Mouse (Mus musculus) adrenal gland (tissue): ENCODE measurements around the gene Tnrc18.

Experiments
- intact Hi-C: fragments of 180-260 bp; cut with DNase I; formaldehyde crosslinking; loops from one replicate; pipeline ENCODE4 v1.15.1; 2025

Tnrc18 gene

DNA sequence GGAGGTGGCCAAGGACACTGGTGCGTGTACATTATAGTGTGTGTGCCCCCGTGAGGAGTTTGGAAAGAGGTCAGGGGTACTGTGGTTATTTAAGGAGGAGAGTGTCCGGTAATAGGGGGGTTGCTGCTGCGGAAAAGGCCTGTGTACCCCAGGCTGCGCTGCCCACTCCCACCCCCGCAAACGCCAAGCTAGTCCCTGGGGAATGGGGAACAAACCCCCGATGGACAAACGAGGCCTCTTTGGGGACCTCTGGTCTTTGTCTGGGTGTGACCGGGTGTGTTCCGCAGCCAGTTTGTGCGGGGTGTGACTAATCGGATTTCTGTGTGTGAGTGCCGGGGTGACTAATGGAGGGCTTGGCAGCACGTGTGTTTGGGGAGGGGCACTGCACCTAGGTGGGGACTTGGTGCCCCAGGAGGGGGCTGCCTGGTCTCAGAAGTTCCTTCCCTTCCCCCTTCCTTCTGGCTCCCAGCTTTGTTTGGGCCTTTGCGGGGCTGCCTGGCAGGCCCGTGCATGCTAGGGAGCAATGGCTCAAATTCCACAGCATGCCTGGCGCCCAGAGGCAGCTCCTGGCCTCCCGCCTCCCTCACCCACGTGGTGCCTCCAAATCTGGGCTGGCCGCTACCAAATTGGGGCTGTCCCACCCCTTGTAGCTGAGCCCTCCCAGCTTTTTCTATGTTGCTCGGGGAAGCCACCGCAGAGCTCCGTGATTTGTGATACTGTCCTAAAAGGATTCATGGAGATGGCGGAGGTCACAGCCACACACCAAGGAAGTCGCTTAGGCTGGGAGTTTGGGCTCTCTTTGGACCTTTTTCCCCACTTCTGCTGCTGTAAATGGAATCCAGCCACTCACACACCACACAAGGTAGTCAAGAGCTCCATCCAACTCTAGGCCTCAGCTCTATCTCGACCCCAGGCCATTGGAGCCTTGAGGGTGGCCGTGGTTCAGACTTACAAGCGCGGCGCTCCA, 5.9 kb upstream of the Tnrc18 start:
- intact Hi-C loops, result no loop called here

GRCm38 (mm10) chr5:142822286-142823095, 5.0 kb upstream of the Tnrc18 start:
- intact Hi-C loops, result no loop called here

DNA sequence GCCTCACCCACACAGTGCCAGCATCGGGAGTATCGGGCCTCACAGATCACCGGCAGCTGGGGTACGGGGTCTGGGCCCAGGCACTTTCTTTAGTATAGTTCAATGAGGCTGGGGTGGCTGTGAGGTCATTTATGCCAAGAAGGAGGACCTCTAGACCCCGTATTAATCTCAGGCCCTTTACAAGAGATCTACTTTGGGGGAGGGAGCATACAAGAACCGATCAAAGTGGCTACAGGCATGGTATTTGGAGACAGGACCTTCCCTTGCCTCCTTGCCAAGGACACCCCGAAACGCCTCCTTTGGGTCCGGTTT, 4.5 kb upstream of the Tnrc18 start:
- intact Hi-C loops, result no loop called here

GRCm38 (mm10) chr5:142821266-142821973, 4.0 kb upstream of the Tnrc18 start:
- intact Hi-C loops, result no loop called here

DNA sequence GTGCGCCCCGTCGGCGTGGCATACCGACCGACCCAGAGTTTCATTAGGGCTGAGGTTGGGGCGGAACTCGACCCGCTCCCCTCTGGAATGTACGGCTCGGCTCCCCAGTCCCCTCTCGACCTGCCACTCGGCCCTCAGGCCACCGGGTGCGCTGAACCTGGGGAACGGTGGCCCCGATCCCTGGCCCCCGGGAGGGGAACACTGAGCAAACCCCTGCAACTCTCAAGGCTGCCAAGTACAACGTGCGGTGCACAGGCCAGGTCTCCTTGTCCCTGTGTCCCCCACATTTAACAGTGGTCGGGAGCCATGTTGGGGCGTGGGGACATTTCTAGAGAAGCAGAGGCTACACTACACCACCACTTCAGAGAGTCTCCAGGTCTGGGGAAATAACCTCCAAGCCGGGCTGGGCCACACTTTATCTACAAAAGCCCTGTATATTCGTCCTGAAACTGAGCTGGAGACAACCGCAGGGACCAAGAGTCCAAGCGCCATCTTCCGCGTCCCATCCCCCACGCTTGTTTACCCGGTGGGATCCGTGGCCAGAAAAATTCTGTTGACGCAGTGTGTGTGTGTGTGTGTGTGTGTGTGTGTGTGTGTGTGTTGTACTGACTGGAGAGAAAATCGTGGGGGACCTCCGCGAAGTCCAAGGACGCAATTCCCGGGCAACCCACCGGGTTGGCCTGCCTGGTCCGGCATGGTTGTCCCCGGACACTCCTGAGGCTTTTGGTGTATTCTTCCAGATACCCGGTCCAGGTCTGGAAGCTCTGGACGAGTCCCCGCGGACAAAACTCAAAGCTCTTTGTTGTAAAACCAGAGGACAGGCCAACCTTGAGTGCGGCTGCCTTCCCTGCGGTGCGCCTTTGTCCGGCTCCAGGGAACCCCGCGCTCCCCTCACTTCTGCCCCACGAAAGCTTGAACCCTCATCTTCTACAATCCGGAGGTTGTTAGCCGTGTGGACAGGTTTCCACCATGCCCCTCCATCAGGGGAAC, 3.1 kb upstream of the Tnrc18 start:
- intact Hi-C loops, result no loop called here

DNA sequence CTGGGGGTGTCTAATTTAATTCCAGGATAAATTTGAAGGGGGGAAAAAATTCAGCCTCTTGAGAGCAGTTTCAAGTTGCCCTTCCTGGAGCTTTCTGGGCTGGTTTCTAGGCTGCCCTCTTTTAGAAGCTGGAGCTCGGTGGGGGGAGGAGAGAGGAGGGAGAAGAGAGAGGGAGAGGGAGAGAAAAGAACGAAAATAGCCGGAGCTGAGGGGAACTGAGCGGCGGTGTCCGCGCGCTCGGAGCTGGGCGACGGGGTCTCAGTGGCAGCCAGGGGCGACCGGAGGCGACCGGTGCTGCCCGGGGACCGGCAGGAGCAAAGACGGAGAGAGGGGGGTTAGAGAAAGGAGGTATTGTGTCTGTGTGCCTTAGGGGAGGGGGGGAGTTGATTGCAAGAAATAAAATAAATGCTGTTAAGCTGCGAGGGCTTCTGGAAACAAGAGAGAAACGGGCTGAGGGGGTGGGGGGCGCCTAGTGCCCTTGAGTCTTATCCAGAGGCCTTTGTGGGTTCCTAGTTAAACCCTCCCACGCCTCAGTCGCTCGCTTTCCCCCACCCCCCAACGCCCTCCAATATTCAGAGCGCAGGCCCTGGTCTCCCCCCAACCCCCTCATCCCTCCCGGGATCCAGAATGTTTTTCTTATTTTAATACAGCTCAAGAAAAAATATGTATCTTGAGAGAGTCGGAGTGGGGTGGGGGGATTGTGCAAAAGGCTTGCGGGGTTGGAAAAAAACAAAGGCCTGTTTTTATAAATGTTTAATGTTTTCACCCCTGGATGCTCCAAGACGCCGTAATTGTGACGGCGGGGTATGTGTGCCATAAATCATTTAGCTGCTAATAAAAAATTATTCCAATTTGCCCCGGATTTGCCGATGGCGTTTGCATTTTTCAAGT, 2.2 kb upstream of the Tnrc18 start:
- intact Hi-C loops, result no loop called here

GRCm38 (mm10) chr5:142818435-142819360, 1.2 kb upstream of the Tnrc18 start:
- intact Hi-C loops, result no loop called here

DNA sequence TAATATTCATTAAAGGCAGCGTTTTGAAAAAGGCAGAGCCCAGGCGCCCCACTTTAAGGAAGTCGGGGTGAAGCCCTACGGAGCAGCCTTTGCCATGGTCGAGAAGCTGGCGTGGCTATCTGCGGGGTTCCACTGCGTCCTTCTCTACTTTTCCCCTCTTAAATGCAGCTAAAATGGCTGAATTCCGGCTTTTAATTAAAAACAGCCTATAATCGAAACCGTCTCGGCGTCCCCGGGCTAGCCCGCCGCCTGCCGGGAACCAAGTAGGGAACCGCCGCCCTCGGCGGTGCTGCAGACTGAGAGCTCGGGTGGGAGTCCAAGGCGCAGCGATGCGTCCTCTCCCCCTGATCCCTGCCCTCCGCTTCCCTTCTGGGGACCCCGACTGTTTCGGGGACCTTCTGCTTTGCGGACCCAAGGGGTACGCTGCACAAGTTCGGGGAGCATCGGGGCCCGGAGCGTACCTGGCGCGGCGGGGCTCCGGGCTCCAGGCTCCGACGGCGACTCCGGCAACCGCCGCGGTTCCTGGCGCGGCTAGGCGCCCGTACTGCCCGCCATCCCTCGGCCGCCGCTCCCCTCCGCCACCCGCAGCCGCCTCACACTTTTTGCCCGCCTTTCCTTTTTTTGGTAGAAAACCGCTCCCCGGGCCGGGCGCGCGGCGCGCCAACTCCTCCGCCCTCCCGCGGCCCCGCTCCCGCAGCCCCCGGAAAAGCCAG, 495 bp downstream of the Tnrc18 start:
- intact Hi-C loops, result no loop called here

DNA sequence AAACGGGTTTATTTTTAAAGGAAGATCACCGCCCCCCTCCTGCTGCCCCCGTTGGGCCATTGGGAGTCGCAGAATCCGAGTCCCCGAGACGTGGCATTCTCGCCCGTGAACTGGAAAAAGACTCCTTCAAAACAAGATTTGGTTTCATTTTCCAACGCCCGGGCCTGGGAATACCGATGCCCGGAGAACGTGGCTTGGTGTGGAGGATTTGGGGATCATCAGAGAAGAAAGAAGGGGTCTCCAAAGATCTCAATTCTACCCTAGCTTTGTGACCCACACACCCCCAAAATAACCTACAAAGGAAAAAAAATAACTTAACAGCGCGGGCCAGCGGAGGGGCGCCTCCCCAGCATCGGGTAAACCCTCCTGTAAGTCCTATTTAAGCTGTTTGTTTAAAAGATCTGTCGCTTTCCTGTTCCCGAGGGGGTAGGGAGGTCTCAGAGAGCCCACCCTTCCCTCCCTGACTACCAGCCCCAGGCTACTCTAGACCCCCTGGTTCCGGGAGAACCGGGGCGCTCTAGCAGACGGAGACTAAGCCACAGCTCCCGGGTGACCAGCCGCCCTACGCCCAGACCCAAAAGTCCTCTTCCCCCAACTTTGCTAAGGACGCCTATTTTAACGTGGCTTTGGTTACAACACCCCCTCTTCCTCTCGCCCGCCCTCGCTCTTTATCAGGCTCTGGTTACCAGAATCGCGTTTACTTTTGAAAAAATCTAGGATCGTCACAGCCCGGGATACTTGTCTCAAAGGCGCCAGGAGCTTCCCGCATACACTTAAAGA, 1.2 kb downstream of the Tnrc18 start:
- intact Hi-C loops, result no loop called here

DNA sequence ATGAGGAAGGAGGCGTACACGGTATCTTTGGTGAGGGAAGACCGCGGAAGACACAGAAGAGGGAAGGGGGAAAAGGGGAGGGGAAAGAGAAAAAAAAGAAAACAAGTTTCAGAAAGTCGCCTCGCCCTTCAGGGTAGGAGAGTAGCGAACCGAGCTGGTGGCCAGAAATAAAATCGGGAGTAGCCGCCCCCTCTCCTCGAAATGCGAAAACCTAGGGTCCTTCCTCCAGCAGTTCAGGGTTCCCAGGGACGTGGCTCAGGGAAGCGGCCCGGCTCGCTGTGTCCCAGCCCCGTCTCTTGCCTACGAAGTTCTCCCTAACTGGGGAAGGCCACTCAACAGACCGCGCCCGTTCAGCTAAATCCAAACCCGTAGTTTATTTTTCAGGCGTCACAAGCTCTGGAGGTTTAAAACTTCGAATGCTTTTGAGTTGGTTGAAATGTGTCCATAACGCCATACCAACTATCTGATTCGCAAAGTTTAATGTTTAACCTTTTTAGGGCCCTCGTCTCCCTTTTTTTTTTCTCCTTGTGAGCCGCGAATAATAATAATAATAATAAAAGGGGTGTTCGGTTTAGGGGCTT, 2.0 kb downstream of the Tnrc18 start:
- intact Hi-C loops, result no loop called here

- intact Hi-C loops, result loop anchor here (5.0 kb wide), 1 partner anchor 43 kb away; no protein-coding TSS in a partner anchor
Observed at GRCm38 (mm10) chr5:142814711-142815420, 2.6 kb downstream of the Tnrc18 start.

GRCm38 (mm10) chr5:142814161-142814651, 3.3 kb downstream of the Tnrc18 start:
- intact Hi-C loops, result loop anchor here (5.0 kb wide), 1 partner anchor 42 kb away; no protein-coding TSS in a partner anchor

DNA sequence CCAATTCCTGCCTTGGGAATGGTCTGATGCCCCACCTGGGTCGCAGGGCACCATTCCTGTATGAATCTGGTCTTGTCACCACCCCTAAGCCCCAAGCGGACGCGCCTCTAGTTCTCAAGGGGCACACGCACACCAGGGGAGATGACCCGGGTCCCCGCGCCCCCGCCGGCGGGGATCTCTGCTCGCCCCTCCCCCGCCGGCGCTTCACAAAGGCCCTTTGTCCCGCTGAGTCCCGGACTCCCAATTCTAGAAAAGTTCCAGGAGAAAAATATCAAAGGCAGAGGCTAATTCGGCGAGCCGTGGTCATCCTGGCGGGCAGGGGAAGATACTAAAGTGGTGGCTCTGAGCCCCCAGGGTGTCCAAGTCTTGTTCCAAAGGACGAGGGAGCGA, 3.7 kb downstream of the Tnrc18 start:
- intact Hi-C loops, result loop anchor here (5.0 kb wide), 1 partner anchor 41 kb away; no protein-coding TSS in a partner anchor

DNA sequence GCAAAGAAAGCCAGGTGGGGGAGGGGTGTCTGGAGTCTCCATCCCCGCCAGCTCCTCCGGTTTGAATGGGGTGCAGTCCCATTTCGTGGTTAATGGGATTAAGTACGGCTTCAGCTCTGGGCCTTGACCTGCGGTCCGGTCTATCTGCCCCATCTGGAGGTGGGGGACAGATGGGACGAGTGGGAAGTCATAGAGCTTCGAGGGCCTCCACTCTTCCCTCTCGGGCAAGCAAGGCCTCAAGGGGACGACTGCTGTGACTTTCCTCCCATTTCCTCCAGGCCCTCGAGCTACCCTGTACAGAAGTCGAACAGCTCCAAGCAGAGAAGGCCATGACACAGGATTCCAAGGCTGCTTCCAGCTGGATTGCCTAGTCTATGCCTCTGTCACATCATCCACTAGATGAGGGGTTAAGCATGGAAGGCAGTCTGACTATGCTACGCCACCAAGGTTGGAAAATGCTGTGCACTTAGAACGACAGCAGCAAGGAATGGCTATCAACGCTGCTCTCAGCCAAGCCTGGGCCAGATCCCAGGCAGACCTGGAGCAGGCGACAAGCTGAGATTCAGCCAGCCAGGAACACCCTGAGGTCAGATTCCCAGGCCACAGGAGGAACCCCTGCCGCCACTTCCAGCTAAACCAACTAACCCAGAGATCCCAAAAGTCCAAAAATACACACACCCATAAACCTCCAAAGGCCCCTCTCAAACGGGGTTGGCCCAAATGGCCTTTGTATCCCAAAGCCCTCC, 4.3 kb downstream of the Tnrc18 start:
- intact Hi-C loops, result loop anchor here (5.0 kb wide), 1 partner anchor 41 kb away; no protein-coding TSS in a partner anchor

- intact Hi-C loops, result loop anchor here (5.0 kb wide), 1 partner anchor 40 kb away; no protein-coding TSS in a partner anchor
Observed at GRCm38 (mm10) chr5:142812621-142812975, 4.9 kb downstream of the Tnrc18 start.
